Mouse (Mus musculus): Measurements from ENCODE around the gene Olfr160. TPM values are rescaled to one million over a fixed set of nuclear protein-coding genes. Genes with fewer than 3 reads are reported as not detected.

Olfr160 gene
- 0.10 TPM in 1 of 2 replicates, not detected in the other for polyA plus RNA-seq (2012; rRNA removed)

GRCm38 (mm10) chr9:37716150-37716549 lies at the start of gene Olfr160:
Olfr160 (minus strand) TSS chr9:37716250.
- DNase-seq (ENCODE audit: extremely low spot score in 1 of 2, low spot score in 1 of 2), result no peak

- DNase-seq (ENCODE audit: extremely low spot score in 1 of 2, low spot score in 1 of 2), result no peak
Observed at GRCm38 (mm10) chr9:37762541-37762940, 46.5 kb upstream of the Olfr160 start.

DNA sequence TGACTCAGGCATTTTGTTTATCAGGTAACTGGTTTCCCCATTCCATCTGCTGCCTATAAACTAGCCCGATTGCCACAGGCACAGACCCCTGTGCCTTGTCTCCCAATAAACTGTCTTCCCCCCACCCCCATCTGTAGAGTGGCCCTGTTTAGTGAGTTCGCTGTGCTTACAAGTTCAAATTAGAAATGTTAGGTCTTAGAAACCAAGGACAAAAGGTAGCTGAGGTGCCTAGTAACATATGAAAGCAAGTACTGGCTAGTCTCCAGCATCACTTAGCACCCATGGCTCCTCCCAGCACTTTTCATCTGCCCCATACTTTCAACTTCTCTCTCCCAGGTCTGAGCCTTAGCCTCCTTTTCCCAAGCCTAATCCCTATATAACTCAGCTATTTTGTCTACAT lies 45.7 kb upstream of the Olfr160 start:
- DNase-seq (ENCODE audit: extremely low spot score in 1 of 2, low spot score in 1 of 2), result no peak

GRCm38 (mm10) chr9:37752006-37752405 lies 36.0 kb upstream of the Olfr160 start:
- no peak for DNase-seq (ENCODE audit: extremely low spot score in 1 of 2, low spot score in 1 of 2)

- no peak for DNase-seq (ENCODE audit: extremely low spot score in 1 of 2, low spot score in 1 of 2)
Observed at GRCm38 (mm10) chr9:37751467-37751866, 35.4 kb upstream of the Olfr160 start.

GRCm38 (mm10) chr9:37750319-37751075 lies 34.4 kb upstream of the Olfr160 start:
- DNase-seq (ENCODE audit: extremely low spot score in 1 of 2, low spot score in 1 of 2), result peak in 1 of 2 experiments; percentile 25

- DNase-seq (ENCODE audit: extremely low spot score in 1 of 2, low spot score in 1 of 2), result no peak
Observed at GRCm38 (mm10) chr9:37744806-37745205, 28.8 kb upstream of the Olfr160 start, which contains the start of gene Olfr874. Olfr874 (plus strand) TSS chr9:37745106.

DNA sequence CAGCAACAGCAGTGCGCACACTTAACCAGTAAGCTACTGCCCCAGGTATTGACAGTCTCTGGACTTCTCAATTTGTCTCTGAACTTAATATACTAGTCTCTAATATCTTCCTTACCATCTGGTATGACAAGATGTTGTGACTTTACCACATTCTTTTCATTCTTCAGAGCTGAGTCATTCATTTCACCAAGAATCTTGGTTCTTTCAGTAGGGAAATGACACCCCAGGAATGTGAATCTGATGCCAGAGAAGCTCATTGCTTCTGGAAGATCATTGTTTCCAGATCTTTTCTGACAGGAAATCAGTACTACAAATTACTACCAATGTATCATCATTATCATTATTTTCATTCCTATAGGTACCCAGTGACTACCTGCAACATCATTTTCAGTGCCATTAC lies 18.3 kb upstream of the Olfr160 start:
- DNase-seq (ENCODE audit: extremely low spot score in 1 of 2, low spot score in 1 of 2), result no peak

DNA sequence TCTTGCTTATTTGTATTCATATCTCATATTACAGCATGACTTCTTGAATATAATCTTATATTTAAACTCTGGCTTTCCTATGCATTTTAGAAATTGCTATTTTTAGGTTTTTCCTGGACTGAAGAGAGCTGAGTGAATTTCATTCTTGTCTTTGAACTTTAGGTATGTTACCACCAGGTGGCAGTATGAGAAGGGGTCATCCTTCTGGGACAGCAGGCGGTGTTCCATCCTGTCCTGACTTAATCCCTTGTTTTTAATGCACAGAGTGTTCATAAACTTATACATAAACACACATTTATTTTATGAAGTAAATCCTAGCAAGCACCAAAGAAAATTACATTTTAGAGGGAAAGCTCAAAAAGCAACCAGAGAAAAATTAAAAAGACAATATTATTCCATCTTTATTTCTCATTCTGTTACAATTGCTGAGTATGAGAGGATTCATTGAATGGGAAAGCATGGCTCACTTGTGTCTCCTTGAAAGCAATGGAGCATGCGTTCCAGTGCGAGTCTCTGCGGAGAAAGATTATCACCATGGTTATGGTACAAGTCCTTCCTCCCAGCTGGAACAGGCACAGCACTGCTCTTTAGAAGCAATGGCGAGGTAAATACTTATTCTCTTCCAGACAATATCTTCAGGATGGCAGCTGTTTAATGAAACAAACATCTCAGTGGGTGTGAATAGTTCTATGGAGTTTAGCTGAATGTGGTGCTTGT lies 25.9 kb downstream of the Olfr160 start:
- DNase-seq (ENCODE audit: extremely low spot score in 1 of 2, low spot score in 1 of 2), result peak in 1 of 2 experiments; percentile 59

DNA sequence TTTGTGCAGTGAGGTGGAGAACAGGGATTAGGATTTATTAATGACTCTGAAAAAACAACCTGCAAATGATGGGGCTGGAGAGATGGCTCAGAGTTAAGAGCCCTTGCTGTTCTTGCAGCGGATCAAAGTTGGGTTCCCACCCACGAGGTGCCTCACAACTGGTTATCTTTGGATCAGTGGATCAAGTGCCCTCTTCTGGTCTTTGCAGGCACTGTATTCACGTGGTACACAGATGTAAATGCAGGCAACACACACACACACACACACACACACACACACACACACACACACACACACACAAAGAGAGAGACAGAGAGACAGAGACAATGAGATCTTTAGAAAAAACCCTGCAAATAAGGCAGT lies 28.1 kb downstream of the Olfr160 start:
- no peak for DNase-seq (ENCODE audit: extremely low spot score in 1 of 2, low spot score in 1 of 2)

- peak in 1 of 2 experiments; percentile 54 for DNase-seq (ENCODE audit: extremely low spot score in 1 of 2, low spot score in 1 of 2)
Observed at GRCm38 (mm10) chr9:37687288-37687940, 28.6 kb downstream of the Olfr160 start.

DNA sequence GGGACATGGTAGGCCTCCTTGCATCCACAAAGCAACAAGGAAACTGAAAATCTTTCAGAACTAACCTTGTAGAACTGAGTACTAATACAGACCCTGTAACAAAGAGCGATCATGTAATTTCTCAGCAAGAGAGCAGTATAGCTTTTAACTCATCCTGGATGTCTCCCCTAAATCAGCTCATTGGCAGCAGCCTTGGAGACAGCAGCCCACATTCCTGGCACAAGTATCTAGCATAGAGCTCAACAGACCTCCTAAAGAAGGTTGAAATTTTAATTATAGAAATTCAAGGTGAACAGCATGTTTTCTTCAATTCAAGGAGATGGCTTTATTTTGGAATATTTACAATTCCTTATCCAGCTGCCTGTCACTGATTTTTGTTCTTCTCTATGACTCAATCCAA lies 34.9 kb downstream of the Olfr160 start:
- DNase-seq (ENCODE audit: extremely low spot score in 1 of 2, low spot score in 1 of 2), result peak; percentile 26 to 49

- peak; percentile 37 to 79 for DNase-seq (ENCODE audit: extremely low spot score in 1 of 2, low spot score in 1 of 2)
Observed at GRCm38 (mm10) chr9:37675287-37675686, 40.8 kb downstream of the Olfr160 start.

DNA sequence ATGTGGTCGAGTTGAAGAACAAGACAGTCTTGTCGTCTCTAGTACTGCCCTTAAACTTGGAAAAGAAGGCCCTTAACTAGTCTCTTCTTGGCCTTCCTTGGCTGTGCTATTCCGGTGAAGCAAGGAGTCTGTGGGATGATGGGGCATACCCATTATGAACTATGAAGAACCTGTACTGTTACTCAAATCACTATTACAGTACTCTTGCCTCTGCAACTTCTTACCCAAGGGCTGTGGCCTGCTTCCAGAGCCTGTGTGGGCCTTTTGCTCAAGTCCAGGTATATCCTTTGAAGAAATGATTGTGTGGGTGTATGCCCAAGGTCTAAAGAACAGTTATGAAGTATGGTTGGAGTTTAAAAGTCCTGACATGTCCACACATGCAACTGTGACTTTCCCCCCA lies 45.8 kb downstream of the Olfr160 start:
- no peak for DNase-seq (ENCODE audit: extremely low spot score in 1 of 2, low spot score in 1 of 2)

- no peak for DNase-seq (ENCODE audit: extremely low spot score in 1 of 2, low spot score in 1 of 2)
Observed at GRCm38 (mm10) chr9:37669678-37670077, 46.4 kb downstream of the Olfr160 start.

DNA sequence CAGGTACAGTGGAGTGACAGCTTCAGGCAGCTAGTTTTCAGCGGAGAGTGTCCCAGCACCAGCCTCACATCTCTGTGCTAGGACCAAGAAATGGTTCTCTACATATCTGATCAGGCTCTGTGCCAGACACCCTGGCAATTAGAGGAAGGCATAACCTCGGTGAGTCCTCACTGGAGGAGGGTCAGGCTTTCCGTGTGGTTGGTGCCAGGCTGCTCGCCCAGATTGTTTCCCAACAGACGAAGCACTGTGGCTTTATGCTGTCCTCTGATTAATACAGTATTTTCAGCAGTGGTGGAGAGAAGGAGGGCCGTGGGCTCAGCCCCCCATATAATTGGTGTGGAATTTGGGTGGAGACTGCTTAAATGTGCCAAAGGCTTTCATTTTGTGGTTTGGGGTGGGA lies 46.9 kb downstream of the Olfr160 start, which contains the start of gene Panx3:
Gene Panx3 (minus strand): TSS at position 121 of the 400 bp plus-strand sequence.
- DNase-seq (ENCODE audit: extremely low spot score in 1 of 2, low spot score in 1 of 2), result no peak

GRCm38 (mm10) chr9:37666045-37666444 lies 50.0 kb downstream of the Olfr160 start:
- no peak for DNase-seq (ENCODE audit: extremely low spot score in 1 of 2, low spot score in 1 of 2)

DNA sequence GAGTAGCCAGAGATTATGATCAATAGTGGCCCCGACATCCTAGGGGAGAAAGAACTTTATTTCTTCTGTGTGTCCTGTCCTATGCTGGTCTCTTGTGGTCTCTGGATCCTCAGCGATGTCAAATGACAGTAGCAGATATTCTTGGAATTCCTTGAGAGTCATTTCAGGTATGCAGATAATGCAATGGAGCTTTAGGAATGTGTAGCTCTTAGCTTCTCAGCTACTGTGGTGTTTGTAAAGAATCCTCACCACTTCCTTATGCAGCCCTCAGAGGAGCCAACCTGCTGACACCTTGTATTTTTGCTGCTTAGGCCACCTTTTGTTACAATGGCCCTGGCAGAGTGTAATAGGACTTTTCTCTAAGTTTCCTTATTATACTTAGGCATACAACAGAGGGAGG lies 51.4 kb downstream of the Olfr160 start:
- DNase-seq (ENCODE audit: extremely low spot score in 1 of 2, low spot score in 1 of 2), result no peak

- no peak for DNase-seq (ENCODE audit: extremely low spot score in 1 of 2, low spot score in 1 of 2)
Observed at GRCm38 (mm10) chr9:37663210-37663609, 52.8 kb downstream of the Olfr160 start.

DNA sequence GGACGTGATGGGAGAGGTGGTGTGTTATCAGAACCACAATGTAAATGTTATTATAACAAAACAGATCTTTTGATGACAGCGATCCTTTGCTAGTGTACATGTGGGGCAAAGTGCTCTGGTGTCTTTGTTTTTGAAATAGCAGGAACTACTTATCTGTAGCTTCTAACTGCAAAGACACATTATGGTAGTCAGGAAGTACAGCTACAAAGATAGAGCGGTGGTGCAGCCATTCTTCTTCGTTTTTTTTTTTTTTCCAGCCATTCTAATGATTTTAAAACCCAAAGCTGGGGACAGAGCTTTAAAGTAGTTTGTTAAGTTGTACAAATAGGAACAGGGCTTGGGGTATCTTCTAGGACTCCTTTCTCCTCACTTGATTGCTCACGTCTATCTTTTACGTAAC lies 56.6 kb downstream of the Olfr160 start:
- no peak for DNase-seq (ENCODE audit: extremely low spot score in 1 of 2, low spot score in 1 of 2)
